Mouse (Mus musculus) kidney, embryonic 14.5 days (tissue): ENCODE measurements around the gene Epha7. TPM values are rescaled to one million over a fixed set of nuclear protein-coding genes. Genes with fewer than 3 reads are reported as not detected.
A peak's percentile ranks its signal among the peaks of the same experiment; 100 is the strongest.

ENCODE experiments used
- ATAC-seq: fragments of 200-750 bp; cut with Nextera tagmentation; 2 replicates; pipeline ENCODE4 v1.8.0; 2017; ENCODE audit warnings: moderate number of reproducible peaks, mild to moderate bottlenecking, moderate TSS enrichment, moderate library complexity; ENCODE audit not compliant: low FRiP score, low TSS enrichment
- H3K27ac ChIP-seq: fragments of 300-500 bp; sonication (generic); 2 replicates; pipeline ENCODE4 v1.5.1; 2014; ENCODE audit warnings: low read depth, mild to moderate bottlenecking, low read length, moderate library complexity, mixed read lengths
- H3K27me3 ChIP-seq: fragments of 300-500 bp; sonication (generic); 2 replicates; pipeline ENCODE4 v1.6.1; 2014; ENCODE audit warnings: mild to moderate bottlenecking, low read length; ENCODE audit not compliant: control insufficient read depth, insufficient read depth
- H3K36me3 ChIP-seq: fragments of 300-500 bp; sonication (generic); 2 replicates; pipeline ENCODE4 v1.6.1; 2014; ENCODE audit warnings: low read length, mixed read lengths; ENCODE audit not compliant: control insufficient read depth, insufficient read depth
- H3K4me1 ChIP-seq: fragments of 300-500 bp; sonication (generic); 2 replicates; pipeline ENCODE4 v1.6.1; 2014; ENCODE audit warnings: low read length, mixed read lengths; ENCODE audit not compliant: control insufficient read depth, insufficient read depth
- H3K4me2 ChIP-seq: fragments of 300-500 bp; sonication (generic); replicated peaks from 2 replicates; pipeline ENCODE4 v1.6.1; 2014; ENCODE audit warnings: low read depth, mild to moderate bottlenecking, low read length
- H3K4me3 ChIP-seq: fragments of 300-500 bp; sonication (generic); 2 replicates; pipeline ENCODE4 v1.5.1; 2014; ENCODE audit warnings: mild to moderate bottlenecking, low read length
- H3K9ac ChIP-seq: fragments of 300-500 bp; sonication (generic); 2 replicates; pipeline ENCODE4 v1.6.1; 2014; ENCODE audit warnings: low read depth, mild to moderate bottlenecking, low read length, moderate library complexity
- H3K9me3 ChIP-seq: fragments of 300-500 bp; sonication (generic); 2 replicates; pipeline ENCODE4 v1.6.1; 2016; ENCODE audit warnings: low read length; ENCODE audit not compliant: control insufficient read depth
- WGBS: fragments of 180-500 bp; shearing (Covaris S2); extraction: QIAGEN DNeasy Blood & Tissue Kit; methylation state at CpG from one replicate; pipeline ENCODE4 v1.1.7; 2014; 5-methylcytosine and 5-hydroxymethylcytosine counted together
- polyA plus RNA-seq: library from polyadenylated mRNA; unstranded; fragments of >200 nt; fragmentation: Nextera tagmentation; extraction: Ambion mirVana; gene quantifications from 2 replicates; pipeline ENCODE4 v1.2.1, GENCODE M21; 2014

The Epha7 gene
- polyA plus RNA-seq, 1 experiment from 2014 or later: 41.2 TPM

GRCm38 (mm10) chr4:28960889-28961560 lies 148.1 kb downstream of the Epha7 start:
- peaks cover 10% of the 10 kb centered on the region; the same call in 1 of the 2 replicates for H3K36me3 ChIP-seq
- WGBS: 90% methylated on average over 9 of the region's 9 CpGs
- H3K27ac ChIP-seq: no peak overlapping the region
- no peak overlapping the region for H3K4me3 ChIP-seq
- ATAC-seq: no peak
- no peaks in the 10 kb centered on the region for H3K27me3 ChIP-seq
- no peaks in the 10 kb centered on the region for H3K4me1 ChIP-seq
- H3K9me3 ChIP-seq: no peaks in the 10 kb centered on the region
- H3K9ac ChIP-seq: no peak overlapping the region
- no peak overlapping the region for H3K4me2 ChIP-seq

- Histone ChIP-seq H3K27ac (no peak overlapping the region), H3K4me1 (no peaks in the 10 kb centered on the region), H3K4me2 (no peak overlapping the region), H3K9ac (no peak overlapping the region), H3K9me3 (no peaks in the 10 kb centered on the region), H3K36me3 (peaks cover 5% of the 10 kb centered on the region; the same call in 1 of the 2 replicates), H3K27me3 (no peaks in the 10 kb centered on the region), H3K4me3 (no peak overlapping the region)
- ATAC-seq: no peak
- WGBS: 65% methylated on average over 3 of the region's 3 CpGs
Measured at GRCm38 (mm10) chr4:28967584-28968315, 154.8 kb downstream of the Epha7 start.

DNA sequence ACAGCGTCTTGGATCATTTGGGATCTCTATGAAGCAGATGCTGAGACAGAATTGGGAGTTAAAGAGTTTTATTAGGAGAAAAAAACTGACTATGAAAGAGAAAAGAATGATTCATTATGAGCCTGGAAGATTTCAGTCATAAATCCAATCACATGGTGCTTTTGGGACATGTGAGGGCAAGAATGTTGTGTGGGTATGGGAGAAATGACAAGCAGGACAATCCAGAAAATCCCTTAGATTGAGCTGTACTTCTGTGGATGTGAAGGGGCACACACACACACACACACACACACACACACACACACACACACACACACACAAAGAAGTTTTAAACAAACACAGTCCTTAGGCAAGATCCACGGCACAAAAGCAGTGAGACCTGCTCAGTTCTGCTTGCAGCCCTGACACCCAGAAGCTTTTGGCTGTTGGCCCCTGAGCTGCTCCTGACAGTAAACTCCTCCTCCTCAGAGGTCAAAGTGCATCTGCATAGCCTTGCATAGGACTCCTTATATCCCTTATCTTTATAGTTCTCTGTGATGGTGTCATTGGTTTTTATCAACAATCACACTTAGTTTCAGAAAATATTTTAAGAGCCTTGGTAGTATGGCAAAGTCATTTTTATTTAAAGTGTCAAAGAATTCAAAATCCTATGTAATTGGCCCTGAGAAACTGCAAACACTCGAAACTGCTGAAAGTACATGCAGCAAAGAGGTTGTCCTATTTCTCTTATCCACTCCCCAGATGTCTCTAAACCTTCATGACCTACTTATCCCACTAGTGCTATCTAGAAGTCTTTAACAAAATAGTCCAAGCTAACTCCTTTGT lies 185.7 kb downstream of the Epha7 start:
- no peak overlapping the region for H3K9ac ChIP-seq
- no peak overlapping the region for H3K4me2 ChIP-seq
- no peaks in the 10 kb centered on the region for H3K27me3 ChIP-seq
- H3K4me3 ChIP-seq: no peak overlapping the region
- WGBS: 46% methylated on average over 3 of the region's 3 CpGs
- H3K27ac ChIP-seq: no peak overlapping the region
- no peaks in the 10 kb centered on the region for H3K4me1 ChIP-seq
- 0 out of 2 replicates have a peak, but pooled peaks have one; percentile 55 for ATAC-seq
- no peaks in the 10 kb centered on the region for H3K36me3 ChIP-seq
- H3K9me3 ChIP-seq: no peaks in the 10 kb centered on the region

GRCm38 (mm10) chr4:28999287-28999595 lies 186.3 kb downstream of the Epha7 start:
- no peaks in the 10 kb centered on the region for H3K36me3 ChIP-seq
- H3K9me3 ChIP-seq: no peaks in the 10 kb centered on the region
- no peak overlapping the region for H3K9ac ChIP-seq
- H3K27me3 ChIP-seq: no peaks in the 10 kb centered on the region
- no peak overlapping the region for H3K4me3 ChIP-seq
- H3K4me1 ChIP-seq: no peaks in the 10 kb centered on the region
- 41% methylated on average over 2 of the region's 2 CpGs for whole genome bisulfite sequencing
- no peak for ATAC-seq
- H3K27ac ChIP-seq: no peak overlapping the region
- no peak overlapping the region for H3K4me2 ChIP-seq

DNA sequence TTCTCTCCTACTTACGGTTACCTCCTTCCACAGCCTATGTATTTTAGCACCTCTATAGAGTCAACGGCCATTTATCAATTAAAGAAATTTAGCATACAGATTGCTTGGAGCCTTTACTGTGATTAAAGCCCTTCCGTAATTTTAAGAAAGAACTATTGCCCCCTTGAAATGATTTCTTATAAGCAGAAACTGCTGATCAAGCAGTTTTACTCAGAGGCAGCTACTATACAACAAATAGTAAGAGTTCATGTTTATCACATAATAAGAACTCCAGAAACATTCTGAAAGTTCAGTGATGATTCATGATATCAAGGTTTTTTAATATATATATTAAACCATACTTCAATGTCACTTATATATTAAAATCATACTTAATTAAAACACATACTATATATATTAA lies 197.4 kb downstream of the Epha7 start:
- Histone ChIP-seq H3K9ac (no peak overlapping the region), H3K4me1 (no peaks in the 10 kb centered on the region), H3K4me2 (no peak overlapping the region), H3K27ac (no peak overlapping the region), H3K36me3 (no peaks in the 10 kb centered on the region), H3K4me3 (no peak overlapping the region), H3K9me3 (no peaks in the 10 kb centered on the region), H3K27me3 (no peaks in the 10 kb centered on the region)
- 96% methylated on average over 3 of the region's 3 CpGs for WGBS
- ATAC-seq: no peak
